Mouse (Mus musculus): ENCODE data around the gene Zfp950. TPM values are rescaled to one million over a fixed set of nuclear protein-coding genes. Genes with fewer than 3 reads are reported as not detected.
A peak's percentile ranks its signal among the peaks of the same experiment; 100 is the strongest.

Zfp950 gene
- polyA plus RNA-seq, 1 experiment from 2014 or later = 41.7 TPM

DNA sequence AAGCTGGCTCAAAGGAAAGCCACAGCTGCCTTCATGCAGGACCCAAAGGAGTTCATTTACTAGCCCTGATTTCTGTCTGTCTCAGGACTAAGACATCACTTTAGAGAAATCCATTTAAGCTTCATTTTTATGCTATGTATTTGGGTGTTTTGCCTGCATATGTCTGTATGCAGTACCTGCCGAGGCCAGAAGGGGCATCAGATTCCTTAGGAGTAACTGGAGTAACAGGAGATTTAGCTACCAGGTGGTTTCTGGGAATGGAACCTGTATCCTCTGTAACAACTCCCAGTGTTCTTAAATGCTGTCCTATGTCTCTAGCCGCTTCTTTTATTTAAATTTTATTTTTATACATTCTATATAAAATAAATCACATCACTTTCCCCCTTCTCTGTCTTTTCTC lies 30.5 kb downstream of the Zfp950 start:
- H3K4me1 ChIP-seq (ENCODE audit: control insufficient read depth, insufficient read depth, low read length) = no peaks in the 10 kb centered on the region
- no peak overlapping the region for H3K4me3 ChIP-seq (ENCODE audit: low read length)
- no peak overlapping the region for H3K27ac ChIP-seq (ENCODE audit: low read depth, low read length)
- H3K9ac ChIP-seq (ENCODE audit: low read depth, low read length) = no peak overlapping the region
- WGBS = 54% methylated on average over 2 of the region's 2 CpGs
- H3K4me2 ChIP-seq (replicated peaks; ENCODE audit: low read depth, low read length) = no peak overlapping the region
- ATAC-seq (ENCODE audit: low FRiP score, low TSS enrichment) = no peak
- H3K9me3 ChIP-seq (ENCODE audit: control insufficient read depth, low read length) = peaks cover 8% of the 10 kb centered on the region
- no peaks in the 10 kb centered on the region for H3K36me3 ChIP-seq (ENCODE audit: control insufficient read depth, insufficient read depth, low read length)
- no peaks in the 10 kb centered on the region for H3K27me3 ChIP-seq (ENCODE audit: control insufficient read depth, insufficient read depth, low read length)

DNA sequence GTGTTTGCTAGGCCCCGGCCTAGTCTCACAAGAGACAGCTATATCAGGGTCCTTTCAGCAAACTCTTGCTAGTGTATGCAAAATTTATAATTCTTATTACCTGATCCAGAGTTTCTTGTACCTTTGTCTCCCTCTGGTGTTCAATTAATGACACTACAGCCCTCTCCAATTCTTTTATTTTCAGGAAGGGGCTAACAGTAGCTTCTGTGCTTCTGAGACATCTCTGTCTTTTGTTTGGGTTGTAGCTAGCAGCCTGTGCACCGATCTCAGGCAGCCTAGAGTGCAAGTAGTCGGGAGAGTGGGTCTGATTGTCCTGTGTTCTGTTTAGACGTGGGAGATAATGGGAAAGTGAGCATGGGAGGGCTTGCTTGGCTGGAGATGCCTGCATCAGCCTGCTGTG lies 42.9 kb downstream of the Zfp950 start:
- Histone ChIP-seq H3K9ac (ENCODE audit: low read depth, low read length) (no peak overlapping the region), H3K27me3 (ENCODE audit: control insufficient read depth, insufficient read depth, low read length) (no peaks in the 10 kb centered on the region), H3K4me3 (ENCODE audit: low read length) (no peak overlapping the region), H3K9me3 (ENCODE audit: control insufficient read depth, low read length) (no peaks in the 10 kb centered on the region), H3K4me2 (replicated peaks; ENCODE audit: low read depth, low read length) (no peak overlapping the region), H3K36me3 (ENCODE audit: control insufficient read depth, insufficient read depth, low read length) (no peaks in the 10 kb centered on the region), H3K27ac (ENCODE audit: low read depth, low read length) (no peak overlapping the region), H3K4me1 (ENCODE audit: control insufficient read depth, insufficient read depth, low read length) (no peaks in the 10 kb centered on the region)
- WGBS = 24% methylated on average over 4 of the region's 4 CpGs
- ATAC-seq (ENCODE audit: low FRiP score, low TSS enrichment) = no peak

DNA sequence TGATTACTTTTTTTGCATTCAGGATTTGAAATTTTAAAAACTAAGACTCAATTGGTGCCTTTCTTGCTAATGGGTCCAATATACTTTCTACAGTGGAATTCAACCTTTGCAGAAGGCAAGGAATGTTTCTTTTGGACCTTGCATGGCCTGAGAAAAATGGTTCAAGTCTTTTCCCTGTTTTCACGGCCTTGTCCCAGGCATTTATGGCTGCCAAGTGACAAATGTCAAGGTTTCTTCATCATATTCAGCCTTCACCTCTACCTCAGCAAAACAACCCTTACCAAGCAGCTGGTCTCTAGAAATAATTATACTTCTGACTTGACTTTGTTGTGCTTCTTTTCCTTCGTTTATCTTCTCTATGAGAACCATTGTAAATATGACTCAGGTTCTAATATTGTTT lies 43.9 kb downstream of the Zfp950 start:
- no peak overlapping the region for H3K9ac ChIP-seq (ENCODE audit: low read depth, low read length)
- no peak for ATAC-seq (ENCODE audit: low FRiP score, low TSS enrichment)

DNA sequence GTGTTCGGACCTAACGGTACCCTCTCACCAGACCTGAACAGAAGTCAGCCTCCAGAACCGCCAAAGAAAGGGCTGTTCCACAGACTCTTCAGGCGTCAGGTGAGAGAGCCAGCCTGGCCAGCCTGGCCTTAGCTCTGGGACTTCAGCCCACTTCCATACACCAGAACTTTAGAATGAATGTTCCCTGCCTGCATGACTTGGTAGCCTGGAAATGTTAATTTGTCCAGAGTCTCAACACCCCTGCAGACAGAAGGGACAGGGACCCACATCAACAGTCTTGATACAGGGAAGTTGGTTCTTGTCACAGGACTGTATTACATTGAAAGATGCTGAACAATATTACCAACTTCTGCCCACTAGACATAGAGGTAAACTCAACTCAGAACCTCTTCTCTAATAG lies 50.1 kb downstream of the Zfp950 start:
- H3K9ac ChIP-seq (ENCODE audit: low read depth, low read length) = no peak overlapping the region
- no peaks in the 10 kb centered on the region; the same call in 1 of the 2 replicates for H3K36me3 ChIP-seq (ENCODE audit: control insufficient read depth, insufficient read depth, low read length)
- ATAC-seq (ENCODE audit: low FRiP score, low TSS enrichment) = no peak
- H3K4me1 ChIP-seq (ENCODE audit: control insufficient read depth, insufficient read depth, low read length) = no peaks in the 10 kb centered on the region
- no peak overlapping the region for H3K27ac ChIP-seq (ENCODE audit: low read depth, low read length)
- WGBS = 95% methylated on average over 4 of the region's 4 CpGs
- H3K9me3 ChIP-seq (ENCODE audit: control insufficient read depth, low read length) = no peaks in the 10 kb centered on the region
- no peaks in the 10 kb centered on the region for H3K27me3 ChIP-seq (ENCODE audit: control insufficient read depth, insufficient read depth, low read length)
- no peak overlapping the region for H3K4me2 ChIP-seq (replicated peaks; ENCODE audit: low read depth, low read length)
- no peak overlapping the region for H3K4me3 ChIP-seq (ENCODE audit: low read length)

More for the DNA sequence above, 43.9 kb downstream of the Zfp950 start:
- H3K4me1 ChIP-seq (ENCODE audit: control insufficient read depth, insufficient read depth, low read length) = no peaks in the 10 kb centered on the region
- H3K4me2 ChIP-seq (replicated peaks; ENCODE audit: low read depth, low read length) = no peak overlapping the region
- H3K36me3 ChIP-seq (ENCODE audit: control insufficient read depth, insufficient read depth, low read length) = no peaks in the 10 kb centered on the region
- H3K27me3 ChIP-seq (ENCODE audit: control insufficient read depth, insufficient read depth, low read length) = no peaks in the 10 kb centered on the region
- no peak overlapping the region for H3K27ac ChIP-seq (ENCODE audit: low read depth, low read length)
- H3K4me3 ChIP-seq (ENCODE audit: low read length) = no peak overlapping the region
- H3K9me3 ChIP-seq (ENCODE audit: control insufficient read depth, low read length) = no peaks in the 10 kb centered on the region
- WGBS = 75% methylated on average over 2 of the region's 2 CpGs

- H3K4me3 ChIP-seq (ENCODE audit: low read length) = no peak overlapping the region
- H3K9ac ChIP-seq (ENCODE audit: low read depth, low read length) = no peak overlapping the region
- H3K9me3 ChIP-seq (ENCODE audit: control insufficient read depth, low read length) = no peaks in the 10 kb centered on the region
- no peaks in the 10 kb centered on the region; the same call in 1 of the 2 replicates for H3K36me3 ChIP-seq (ENCODE audit: control insufficient read depth, insufficient read depth, low read length)
- WGBS = 94% methylated on average over 3 of the region's 3 CpGs
- no peak overlapping the region for H3K27ac ChIP-seq (ENCODE audit: low read depth, low read length)
- no peaks in the 10 kb centered on the region for H3K4me1 ChIP-seq (ENCODE audit: control insufficient read depth, insufficient read depth, low read length)
- H3K4me2 ChIP-seq (replicated peaks; ENCODE audit: low read depth, low read length) = no peak overlapping the region
- no peak for ATAC-seq (ENCODE audit: low FRiP score, low TSS enrichment)
- H3K27me3 ChIP-seq (ENCODE audit: control insufficient read depth, insufficient read depth, low read length) = no peaks in the 10 kb centered on the region
These were observed 51.6 kb downstream of the Zfp950 start for GRCm38 (mm10) chr19:61089001-61089400.

DNA sequence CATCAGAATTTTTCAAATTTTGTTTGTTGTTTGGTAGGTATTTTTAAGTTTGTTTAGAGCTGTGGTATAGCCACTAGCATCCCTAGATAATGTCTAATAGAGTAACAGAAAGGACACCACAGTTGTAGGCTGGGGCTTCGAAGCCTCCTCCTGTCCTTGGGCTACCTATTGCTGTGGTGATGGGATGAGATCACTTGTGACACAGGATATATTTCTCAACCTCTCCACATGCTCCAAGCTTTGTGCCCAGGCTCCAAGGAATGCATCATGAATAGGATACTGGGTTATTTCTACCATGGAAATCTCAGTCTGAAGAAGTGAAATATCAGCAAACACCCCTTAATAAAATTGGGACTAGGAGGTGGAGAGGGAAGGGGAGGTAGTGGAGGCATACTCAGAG lies 52.9 kb downstream of the Zfp950 start:
- Histone ChIP-seq H3K27me3 (ENCODE audit: control insufficient read depth, insufficient read depth, low read length) (no peaks in the 10 kb centered on the region), H3K9ac (ENCODE audit: low read depth, low read length) (no peak overlapping the region), H3K27ac (ENCODE audit: low read depth, low read length) (no peak overlapping the region), H3K36me3 (ENCODE audit: control insufficient read depth, insufficient read depth, low read length) (peaks cover under 1% of the 10 kb centered on the region; the same call in 1 of the 2 replicates), H3K9me3 (ENCODE audit: control insufficient read depth, low read length) (no peaks in the 10 kb centered on the region), H3K4me2 (replicated peaks; ENCODE audit: low read depth, low read length) (no peak overlapping the region), H3K4me1 (ENCODE audit: control insufficient read depth, insufficient read depth, low read length) (no peaks in the 10 kb centered on the region), H3K4me3 (ENCODE audit: low read length) (no peak overlapping the region)
- no peak for ATAC-seq (ENCODE audit: low FRiP score, low TSS enrichment)
- WGBS = 83% methylated on average over 1 of the region's 1 CpGs

DNA sequence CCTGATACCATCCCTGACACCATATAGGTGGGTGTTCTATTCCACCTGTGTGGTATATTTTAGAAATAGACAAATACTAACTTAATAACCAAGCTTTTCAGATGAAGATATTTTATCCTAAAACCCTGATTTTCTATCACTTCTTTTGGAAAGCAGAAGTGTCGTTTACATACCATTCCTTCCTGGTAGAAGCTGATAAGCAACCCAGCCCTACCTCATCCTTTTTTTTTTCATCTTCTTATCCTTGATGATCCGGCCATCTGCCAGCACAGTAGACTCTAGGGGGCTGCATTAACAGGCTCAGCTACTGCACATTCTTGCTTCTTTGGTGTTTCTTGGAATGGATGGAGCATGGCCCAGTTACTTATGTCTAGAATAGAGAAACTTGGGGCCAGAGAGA lies 55.4 kb downstream of the Zfp950 start:
- Histone ChIP-seq H3K4me1 (ENCODE audit: control insufficient read depth, insufficient read depth, low read length) (no peaks in the 10 kb centered on the region), H3K4me2 (replicated peaks; ENCODE audit: low read depth, low read length) (no peak overlapping the region), H3K4me3 (ENCODE audit: low read length) (no peak overlapping the region), H3K9me3 (ENCODE audit: control insufficient read depth, low read length) (no peaks in the 10 kb centered on the region), H3K36me3 (ENCODE audit: control insufficient read depth, insufficient read depth, low read length) (0 out of 2 replicates have a peak, but pooled peaks cover 3% of the 10 kb centered on the region), H3K27ac (ENCODE audit: low read depth, low read length) (no peak overlapping the region), H3K27me3 (ENCODE audit: control insufficient read depth, insufficient read depth, low read length) (no peaks in the 10 kb centered on the region), H3K9ac (ENCODE audit: low read depth, low read length) (no peak overlapping the region)
- no peak for ATAC-seq (ENCODE audit: low FRiP score, low TSS enrichment)
- 79% methylated on average over 2 of the region's 2 CpGs for WGBS

DNA sequence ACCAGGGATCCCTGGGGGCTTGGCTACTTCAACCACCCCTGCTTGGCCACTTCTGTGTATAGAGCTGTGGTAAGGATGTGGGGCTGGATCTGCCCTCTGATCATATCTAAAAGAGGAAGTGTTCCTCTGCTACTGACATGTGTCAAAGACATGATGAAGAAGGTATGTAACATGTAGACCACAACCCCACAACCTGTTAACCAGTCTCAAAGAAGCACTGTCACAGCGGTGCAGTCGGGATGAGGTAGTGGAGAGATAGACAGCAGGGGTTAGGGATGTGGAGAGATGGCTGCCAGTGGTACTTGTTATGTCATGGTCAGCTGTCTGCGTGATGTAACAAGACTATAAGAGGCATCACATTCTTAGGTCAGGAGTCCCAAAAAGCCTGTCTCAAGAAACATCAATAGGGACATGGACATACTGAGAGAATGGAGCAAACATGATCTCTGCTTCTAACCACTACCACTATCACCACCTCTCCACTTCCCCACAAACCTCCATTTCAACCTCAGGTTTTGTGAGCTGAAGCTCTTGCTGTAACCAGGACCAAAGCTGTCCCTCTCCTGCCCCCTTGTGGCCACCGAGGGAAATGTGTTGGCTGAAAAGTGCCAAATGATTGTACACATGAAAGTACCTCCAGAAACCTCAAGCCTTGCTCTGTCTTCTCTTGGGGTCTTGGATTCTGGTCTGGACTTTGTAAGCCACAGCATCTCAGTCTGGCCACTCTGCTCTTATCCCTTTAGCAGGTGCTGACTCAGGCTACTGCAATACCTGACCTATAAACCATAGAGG lies 56.3 kb downstream of the Zfp950 start:
- no peak overlapping the region for H3K27ac ChIP-seq (ENCODE audit: low read depth, low read length)
- 51% methylated on average over 4 of the region's 4 CpGs for WGBS
- no peaks in the 10 kb centered on the region for H3K9me3 ChIP-seq (ENCODE audit: control insufficient read depth, low read length)
- no peak overlapping the region for H3K9ac ChIP-seq (ENCODE audit: low read depth, low read length)
- peak; percentile 60; the same call in 1 of the 2 replicates for ATAC-seq (ENCODE audit: low FRiP score, low TSS enrichment)
- no peaks in the 10 kb centered on the region for H3K4me1 ChIP-seq (ENCODE audit: control insufficient read depth, insufficient read depth, low read length)
- H3K27me3 ChIP-seq (ENCODE audit: control insufficient read depth, insufficient read depth, low read length) = no peaks in the 10 kb centered on the region
- 0 out of 2 replicates have a peak, but pooled peaks cover 3% of the 10 kb centered on the region for H3K36me3 ChIP-seq (ENCODE audit: control insufficient read depth, insufficient read depth, low read length)
- H3K4me3 ChIP-seq (ENCODE audit: low read length) = no peak overlapping the region
- no peak overlapping the region for H3K4me2 ChIP-seq (replicated peaks; ENCODE audit: low read depth, low read length)

DNA sequence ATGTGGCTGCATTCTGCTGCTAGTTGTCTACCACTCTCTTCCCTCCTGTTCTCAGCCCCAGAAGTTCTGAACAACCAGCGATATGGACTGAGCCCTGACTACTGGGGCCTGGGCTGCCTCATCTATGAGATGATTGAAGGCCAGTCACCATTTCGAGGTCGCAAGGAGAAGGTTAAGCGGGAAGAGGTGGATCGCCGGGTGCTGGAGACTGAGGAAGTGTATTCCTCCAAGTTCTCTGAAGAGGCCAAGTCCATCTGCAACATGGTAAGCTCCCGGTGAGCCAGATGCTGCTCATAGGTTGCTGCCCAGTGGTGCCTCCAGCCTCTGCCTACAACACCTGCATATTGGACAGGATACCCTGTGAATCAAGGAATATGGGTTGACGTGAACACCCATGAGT lies 57.6 kb downstream of the Zfp950 start:
- no peak overlapping the region for H3K4me2 ChIP-seq (replicated peaks; ENCODE audit: low read depth, low read length)
- H3K4me3 ChIP-seq (ENCODE audit: low read length) = no peak overlapping the region
- no peak overlapping the region for H3K27ac ChIP-seq (ENCODE audit: low read depth, low read length)
- no peaks in the 10 kb centered on the region for H3K9me3 ChIP-seq (ENCODE audit: control insufficient read depth, low read length)
- no peaks in the 10 kb centered on the region for H3K4me1 ChIP-seq (ENCODE audit: control insufficient read depth, insufficient read depth, low read length)
- H3K9ac ChIP-seq (ENCODE audit: low read depth, low read length) = no peak overlapping the region
- H3K27me3 ChIP-seq (ENCODE audit: control insufficient read depth, insufficient read depth, low read length) = no peaks in the 10 kb centered on the region
- WGBS = 95% methylated on average over 8 of the region's 8 CpGs
- H3K36me3 ChIP-seq (ENCODE audit: control insufficient read depth, insufficient read depth, low read length) = 0 out of 2 replicates have a peak, but pooled peaks cover 3% of the 10 kb centered on the region
- ATAC-seq (ENCODE audit: low FRiP score, low TSS enrichment) = no peak

Measured in kidney, embryonic 14.5 days (tissue).